Mouse (Mus musculus): ENCODE results near the gene Araf. TPM values are rescaled to one million over a fixed set of nuclear protein-coding genes. Genes with fewer than 3 reads are reported as not detected.

Gene Araf
- total and polyA plus RNA-seq, 3 experiments, result 44.8 to 189 (median 56.9) TPM

DNA sequence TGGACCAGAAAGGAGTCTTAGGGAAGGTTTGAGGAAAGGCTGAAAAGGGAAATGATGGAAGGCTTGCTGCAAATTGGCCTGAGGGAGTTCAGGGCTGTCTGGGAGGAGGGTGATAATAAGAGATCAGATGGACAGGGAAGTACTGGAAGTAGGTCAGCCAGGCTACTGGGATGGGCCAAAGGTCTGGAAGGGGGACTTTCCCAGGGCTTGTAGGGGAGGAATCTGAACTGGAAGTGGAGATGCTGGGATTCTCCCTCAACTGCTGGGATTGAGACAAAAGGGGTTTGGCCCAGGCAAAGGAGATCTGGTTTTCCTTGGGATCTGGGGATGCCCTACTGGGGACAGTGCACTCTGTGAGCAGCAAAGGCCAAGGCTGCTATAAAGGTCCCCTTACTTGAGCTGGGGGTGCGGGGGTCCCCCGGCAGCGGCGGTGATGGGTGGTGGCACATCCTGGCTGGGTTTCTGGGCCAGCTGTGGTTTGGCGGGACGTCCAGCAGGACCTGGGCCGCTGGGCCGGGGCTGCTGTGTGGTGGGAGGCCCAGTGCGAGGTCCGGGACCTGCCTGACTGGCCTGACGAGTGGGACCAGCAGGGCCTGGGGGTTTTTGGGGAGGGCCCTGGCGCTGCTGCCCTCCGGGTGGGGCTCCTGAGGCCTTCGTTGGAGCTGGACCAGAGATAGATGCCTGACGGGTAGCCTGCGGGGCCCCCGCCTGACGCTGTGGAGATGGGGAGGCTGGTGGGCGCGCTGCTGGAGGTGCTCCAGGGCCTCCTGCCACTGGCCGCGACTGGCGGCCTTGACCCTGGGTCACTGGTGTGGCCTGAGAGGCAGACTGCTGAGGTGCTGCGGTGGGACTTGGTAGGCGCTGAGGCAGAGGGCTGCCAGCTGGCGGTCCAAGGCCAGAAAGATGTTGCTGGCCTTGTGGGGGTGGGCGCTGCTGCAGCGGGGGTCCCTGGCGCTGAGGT lies 64.8 kb downstream of the Araf start:
- Histone ChIP-seq H3K36me3 (replicated peaks) (peaks cover 60% of the 10 kb centered on the region), H3K27me3 (ENCODE audit: insufficient read depth, low read length) (no peaks in the 10 kb centered on the region), H3K9me3 (replicated peaks) (no peaks in the 10 kb centered on the region), H3K4me3 (ENCODE audit: low read depth, low read length) (no peak overlapping the region), H3K4me1 (ENCODE audit: insufficient read depth, low read depth, low read length) (peaks cover 6% of the 10 kb centered on the region; the same call in 1 of the 2 replicates)
- no peak for DNase-seq (ENCODE audit: low spot score)
- TF ChIP-seq POLR2AphosphoS5 (IDR thresholded peaks at IDR 0.05; ENCODE audit: insufficient replicate concordance, low read depth, low read length) (no peak), GATA2 (IDR thresholded peaks at IDR 0.05; ENCODE audit: borderline replicate concordance, low read depth, low read length) (no peak)
- ATAC-seq (ENCODE audit: extremely low read depth, insufficient number of reproducible peaks, low FRiP score, poor library complexity, severe bottlenecking), result no peak

DNA sequence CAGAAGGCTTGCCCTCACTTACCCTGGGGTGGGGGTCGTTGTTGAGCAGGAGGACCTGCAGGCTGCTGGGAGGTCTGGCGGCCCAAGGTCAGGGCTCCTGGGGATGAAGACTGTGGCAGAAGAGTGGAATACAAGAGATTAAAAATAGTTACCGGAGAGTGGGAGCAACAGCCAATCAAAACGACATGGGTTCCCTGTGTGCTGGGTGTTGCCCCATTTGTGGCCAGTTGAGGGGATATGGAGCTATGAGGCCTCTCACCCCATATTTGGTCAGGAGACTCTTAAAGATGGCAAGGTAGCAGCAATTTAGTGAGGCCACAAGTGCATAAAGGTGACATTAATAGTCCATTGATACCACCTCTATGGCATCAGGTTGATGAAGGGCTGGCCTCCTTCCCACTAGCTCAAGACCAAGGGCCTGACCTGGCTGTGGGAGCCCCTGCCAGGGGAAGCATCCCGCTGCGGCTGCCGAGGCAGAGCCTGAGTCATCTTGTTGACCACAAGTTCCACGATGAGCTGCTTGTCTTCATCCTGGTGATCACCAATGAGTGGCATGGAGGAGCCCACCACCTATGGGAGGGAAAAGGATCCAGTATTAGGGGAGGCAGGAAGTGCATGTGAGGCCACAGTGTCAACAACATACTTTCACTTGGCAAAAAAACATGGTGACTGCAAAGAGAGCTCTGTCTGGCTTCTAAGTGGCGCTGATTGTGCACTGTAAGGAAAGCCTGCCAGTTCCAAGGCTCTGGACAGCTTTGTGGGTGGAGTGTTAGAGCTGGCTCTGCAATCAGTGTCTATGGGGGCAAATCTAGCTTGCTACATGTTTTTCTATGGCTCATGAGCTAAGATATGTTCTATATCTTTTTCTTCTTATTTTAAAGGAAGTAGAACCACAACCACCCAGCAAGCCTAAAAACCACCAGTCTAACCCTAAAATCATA lies 65.8 kb downstream of the Araf start:
- peaks cover 49% of the 10 kb centered on the region for H3K36me3 ChIP-seq (replicated peaks)
- no peak overlapping the region for H3K4me3 ChIP-seq (ENCODE audit: low read depth, low read length)
- no peak for TF ChIP-seq GATA2 (IDR thresholded peaks at IDR 0.05; ENCODE audit: borderline replicate concordance, low read depth, low read length)
- no peak for TF ChIP-seq POLR2AphosphoS5 (IDR thresholded peaks at IDR 0.05; ENCODE audit: insufficient replicate concordance, low read depth, low read length)
- no peak for TF ChIP-seq TAL1 (conservative IDR thresholded peaks at IDR 0.05; ENCODE audit: low read depth, low read length)
- no peak for TF ChIP-seq CTCF (IDR thresholded peaks at IDR 0.05; ENCODE audit: low read depth, low read length)
- no peak for TF ChIP-seq GATA1 (IDR thresholded peaks at IDR 0.05; ENCODE audit: borderline replicate concordance, low read length)
- H3K9me3 ChIP-seq (replicated peaks), result no peaks in the 10 kb centered on the region
- no peaks in the 10 kb centered on the region for H3K27me3 ChIP-seq (ENCODE audit: insufficient read depth, low read length)
- no peak for DNase-seq (ENCODE audit: low spot score)
- peaks cover 6% of the 10 kb centered on the region; the same call in 1 of the 2 replicates for H3K4me1 ChIP-seq (ENCODE audit: insufficient read depth, low read depth, low read length)
- ATAC-seq (ENCODE audit: extremely low read depth, insufficient number of reproducible peaks, low FRiP score, poor library complexity, severe bottlenecking), result no peak

DNA sequence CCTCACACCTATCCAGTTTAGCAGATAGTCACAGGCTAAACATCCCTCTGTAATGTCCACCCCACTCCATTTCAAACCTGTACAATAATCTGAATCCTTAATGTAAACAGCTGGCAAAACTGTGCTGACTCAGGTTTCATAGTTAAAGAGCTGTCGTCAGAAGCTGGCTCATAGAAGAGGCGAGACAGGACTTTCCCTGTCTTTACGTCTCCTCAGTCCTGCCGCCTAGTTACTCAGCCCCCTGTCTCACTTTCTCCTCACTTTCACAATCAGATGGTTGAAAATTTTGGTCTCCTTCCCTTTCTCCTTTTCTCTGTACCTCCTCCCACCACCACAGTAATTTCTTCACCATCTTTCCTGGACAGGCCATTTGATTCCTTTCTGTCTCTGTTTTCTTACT lies 70.5 kb downstream of the Araf start:
- Histone ChIP-seq H3K9me3 (replicated peaks) (no peaks in the 10 kb centered on the region), H3K4me3 (ENCODE audit: low read depth, low read length) (no peak overlapping the region), H3K27me3 (ENCODE audit: insufficient read depth, low read length) (peaks cover 13% of the 10 kb centered on the region), H3K36me3 (replicated peaks) (peaks cover 9% of the 10 kb centered on the region), H3K4me1 (ENCODE audit: insufficient read depth, low read depth, low read length) (0 out of 2 replicates have a peak, but pooled peaks cover 3% of the 10 kb centered on the region)
- TF ChIP-seq GATA1 (IDR thresholded peaks at IDR 0.05; ENCODE audit: borderline replicate concordance, low read length) (no peak), CTCF (IDR thresholded peaks at IDR 0.05; ENCODE audit: low read depth, low read length) (no peak), TAL1 (conservative IDR thresholded peaks at IDR 0.05; ENCODE audit: low read depth, low read length) (no peak), POLR2AphosphoS5 (IDR thresholded peaks at IDR 0.05; ENCODE audit: insufficient replicate concordance, low read depth, low read length) (no peak), GATA2 (IDR thresholded peaks at IDR 0.05; ENCODE audit: borderline replicate concordance, low read depth, low read length) (no peak)
- ATAC-seq (ENCODE audit: extremely low read depth, insufficient number of reproducible peaks, low FRiP score, poor library complexity, severe bottlenecking) (no peak), DNase-seq (ENCODE audit: low spot score) (no peak)

DNA sequence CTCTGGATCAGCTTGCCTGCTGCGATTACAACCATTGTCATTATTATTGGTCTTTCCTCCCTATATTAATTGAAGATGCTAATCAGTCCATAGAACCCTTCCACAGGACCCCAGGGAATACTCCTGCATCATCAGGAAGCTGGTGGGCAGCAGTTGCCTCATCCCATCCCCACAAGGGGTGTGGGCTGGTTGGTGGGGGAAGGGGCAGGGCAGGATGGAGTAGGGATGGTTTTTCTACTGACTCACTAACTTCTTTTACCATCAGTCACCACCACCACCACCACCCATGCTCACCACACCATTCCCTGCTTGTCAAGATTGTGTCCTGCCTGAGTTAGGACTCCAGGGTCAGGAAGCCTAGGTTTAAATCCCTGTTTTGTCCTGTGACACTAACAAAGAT lies 71.6 kb downstream of the Araf start:
- Histone ChIP-seq H3K36me3 (replicated peaks) (peaks cover 2% of the 10 kb centered on the region), H3K4me1 (ENCODE audit: insufficient read depth, low read depth, low read length) (no peaks in the 10 kb centered on the region), H3K27me3 (ENCODE audit: insufficient read depth, low read length) (peaks cover 13% of the 10 kb centered on the region), H3K9me3 (replicated peaks) (no peaks in the 10 kb centered on the region), H3K4me3 (ENCODE audit: low read depth, low read length) (no peak overlapping the region)
- TF ChIP-seq GATA2 (IDR thresholded peaks at IDR 0.05; ENCODE audit: borderline replicate concordance, low read depth, low read length), result no peak
- no peak for TF ChIP-seq POLR2AphosphoS5 (IDR thresholded peaks at IDR 0.05; ENCODE audit: insufficient replicate concordance, low read depth, low read length)
- TF ChIP-seq TAL1 (conservative IDR thresholded peaks at IDR 0.05; ENCODE audit: low read depth, low read length), result no peak
- TF ChIP-seq GATA1 (IDR thresholded peaks at IDR 0.05; ENCODE audit: borderline replicate concordance, low read length), result no peak
- TF ChIP-seq CTCF (IDR thresholded peaks at IDR 0.05; ENCODE audit: low read depth, low read length), result no peak
- DNase-seq (ENCODE audit: low spot score) (no peak), ATAC-seq (ENCODE audit: extremely low read depth, insufficient number of reproducible peaks, low FRiP score, poor library complexity, severe bottlenecking) (no peak)

DNA sequence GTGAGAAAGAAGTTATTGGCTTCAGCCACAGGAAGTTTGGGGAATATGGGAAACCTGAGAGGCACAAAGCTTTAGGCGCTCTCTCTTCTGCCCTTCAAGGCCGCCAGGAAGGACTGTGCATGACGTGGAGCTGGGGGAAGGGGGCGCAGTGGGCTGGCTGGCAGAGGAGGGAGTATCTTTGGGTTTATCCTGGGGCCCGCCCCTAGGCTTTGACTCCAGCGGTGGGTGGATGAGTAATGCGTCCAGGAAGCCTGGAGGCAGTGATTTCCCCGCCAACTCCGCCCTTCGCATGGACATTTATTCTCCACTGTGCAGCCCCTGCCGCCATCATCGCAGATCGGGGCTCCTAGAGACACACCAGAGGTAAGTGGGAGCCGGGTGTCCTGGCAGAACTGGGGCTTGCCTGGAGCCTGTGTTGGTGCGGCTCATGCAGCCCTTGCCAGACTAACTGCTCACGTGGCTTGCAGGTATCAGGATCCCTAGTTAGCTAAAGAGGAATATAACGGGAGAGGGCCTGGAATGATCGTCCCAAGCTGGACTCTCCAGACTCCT lies 72.4 kb downstream of the Araf start, which contains the start of gene Timp1:
TSS of gene Timp1 (plus strand) at position 205 of the 552 bp plus-strand sequence.
- Histone ChIP-seq H3K9me3 (replicated peaks) (no peaks in the 10 kb centered on the region), H3K36me3 (replicated peaks) (no peaks in the 10 kb centered on the region), H3K4me3 (ENCODE audit: low read depth, low read length) (no peak within 1 kb of the TSS), H3K4me1 (ENCODE audit: insufficient read depth, low read depth, low read length) (no peaks in the 10 kb centered on the region), H3K27me3 (ENCODE audit: insufficient read depth, low read length) (peaks cover 13% of the 10 kb centered on the region)
- TF ChIP-seq POLR2AphosphoS5 (IDR thresholded peaks at IDR 0.05; ENCODE audit: insufficient replicate concordance, low read depth, low read length) (no peak), GATA1 (IDR thresholded peaks at IDR 0.05; ENCODE audit: borderline replicate concordance, low read length) (no peak), GATA2 (IDR thresholded peaks at IDR 0.05; ENCODE audit: borderline replicate concordance, low read depth, low read length) (no peak), CTCF (IDR thresholded peaks at IDR 0.05; ENCODE audit: low read depth, low read length) (no peak), TAL1 (conservative IDR thresholded peaks at IDR 0.05; ENCODE audit: low read depth, low read length) (no peak)
- DNase-seq (ENCODE audit: low spot score), result no peak
- ATAC-seq (ENCODE audit: extremely low read depth, insufficient number of reproducible peaks, low FRiP score, poor library complexity, severe bottlenecking), result no peak

Measured in G1E (cell line).